Mouse (Mus musculus) adipocyte (in vitro differentiated cells): ENCODE results near the gene Ubd.
"Not testable (repeated sequence)": the region's sequence is repeated elsewhere in the genome, so short reads cannot be mapped to it uniquely, and the experiment has no call there.

ENCODE experiments used
- DNase-seq: peaks from one replicate; pipeline ENCODE4 v3.0.0-alpha.2; 2016; ENCODE audit warnings: low spot score

The Ubd gene

GRCm38 (mm10) chr17:37193656-37194055 is at the start of gene Ubd:
Gene Ubd (plus strand): TSS chr17:37193892.
- peak; percentile 86 for DNase-seq

- no peak for DNase-seq
Measured at GRCm38 (mm10) chr17:37161394-37161793, 32.3 kb upstream of the Ubd start, which contains the start of gene Olfr93. Gene Olfr93 (minus strand): TSS chr17:37161494.

- peak; percentile 31 for DNase-seq
Measured at GRCm38 (mm10) chr17:37185474-37185873, 8.2 kb upstream of the Ubd start.

- peak; percentile 84 for DNase-seq
Measured at GRCm38 (mm10) chr17:37190711-37191110, 3.0 kb upstream of the Ubd start.

- DNase-seq: peak; percentile 81
Measured at GRCm38 (mm10) chr17:37193032-37193431, 660 bp upstream of the Ubd start.

- DNase-seq: peak; percentile 86
Measured at GRCm38 (mm10) chr17:37194782-37195181, 1.1 kb downstream of the Ubd start.

- DNase-seq: no peak
Measured at GRCm38 (mm10) chr17:37196845-37197724, 3.4 kb downstream of the Ubd start.

GRCm38 (mm10) chr17:37200894-37201293 is 7.2 kb downstream of the Ubd start, which contains the start of gene Olfr94:
Gene Olfr94 (minus strand): TSS chr17:37200994.
- DNase-seq: no peak

GRCm38 (mm10) chr17:37203206-37203916 is 9.7 kb downstream of the Ubd start:
- DNase-seq: peak; percentile 96

- no peak for DNase-seq
Measured at GRCm38 (mm10) chr17:37203917-37204236, 10.2 kb downstream of the Ubd start.

- no peak for DNase-seq
Measured at GRCm38 (mm10) chr17:37210884-37211768, 17.4 kb downstream of the Ubd start.

GRCm38 (mm10) chr17:37213018-37213417 is 19.3 kb downstream of the Ubd start, which contains the start of gene Olfr95:
Gene Olfr95 (minus strand): TSS chr17:37213118.
- DNase-seq: no peak

- peak; percentile 96 for DNase-seq
Measured at GRCm38 (mm10) chr17:37218486-37218885, 24.8 kb downstream of the Ubd start.

GRCm38 (mm10) chr17:37219846-37220245 is 26.2 kb downstream of the Ubd start, which contains the start of gene Olfr96:
Gene Olfr96 (plus strand): TSS chr17:37220146.
- DNase-seq: no peak

GRCm38 (mm10) chr17:37221879-37222278 is 28.2 kb downstream of the Ubd start:
- DNase-seq: peak; percentile 62

- DNase-seq: not testable (repeated sequence)
Measured at GRCm38 (mm10) chr17:37237230-37237629, 43.5 kb downstream of the Ubd start, which contains the start of gene Olfr97. Gene Olfr97 (minus strand): TSS chr17:37237330.

- DNase-seq: no peak
Measured at GRCm38 (mm10) chr17:37242198-37242597, 48.5 kb downstream of the Ubd start.
